Mouse (Mus musculus): ENCODE measurements around the gene Gpat3.

GRCm38 (mm10) chr5:100886331-100886988, 40.9 kb downstream of the Gpat3 start:
- TF ChIP-seq CTCF (IDR thresholded peaks at IDR 0.05; ENCODE audit: borderline replicate concordance, insufficient read depth, low read length) (no peak), POLR2A (IDR thresholded peaks at IDR 0.05; ENCODE audit: low read depth, low read length) (no peak)

Data from embryonic fibroblast, embryonic 13.5 days (primary cell).